ENCODE assay signal across 16 mouse cellular contexts in genomic region chr5:117675840-117676239, GRCm38 (mm10).
DNase-seq lines count a peak whose midpoint lies in the region; ATAC-seq lines count a peak whose summit lies in the region.
"Had no signal": no experiment of that assay in that cellular context is flagged by ENCODE, and none has a peak within 500 bp of the region (broad histone marks: within the 10 kb centered on the region; RNA-seq: fewer than 3 reads in every experiment).

No protein-coding gene starts in this region.

- H3K27me3 ChIP-seq in forebrain, embryonic 14.5 days (replicated peaks; ENCODE audit: control insufficient read depth, insufficient read depth, low read length), result no peaks in the 10 kb centered on the region
- no peaks in the 10 kb centered on the region for H3K27me3 ChIP-seq in forebrain, embryonic 16.5 days (replicated peaks; ENCODE audit: control insufficient read depth, insufficient read depth, low read length)
- H3K27me3 ChIP-seq in hindbrain, embryonic 15.5 days, result no peaks in the 10 kb centered on the region
- no peaks in the 10 kb centered on the region for H3K27me3 ChIP-seq in hindbrain, embryonic 12.5 days
- H3K27me3 ChIP-seq in neural tube, embryonic 13.5 days, result no peaks in the 10 kb centered on the region
- H3K27me3 ChIP-seq: CH12.LX; intestine, embryonic 15.5 days had no signal

- H3K4me1 ChIP-seq in forebrain, embryonic 14.5 days (ENCODE audit: control insufficient read depth, insufficient read depth, low read length), result no peaks in the 10 kb centered on the region
- H3K4me1 ChIP-seq in forebrain, embryonic 16.5 days (replicated peaks; ENCODE audit: control insufficient read depth, insufficient read depth, low read length), result no peaks in the 10 kb centered on the region
- peaks cover 3% of the 10 kb centered on the region; the same call in 1 of the 2 replicates for H3K4me1 ChIP-seq in hindbrain, embryonic 15.5 days (replicated peaks)
- no peaks in the 10 kb centered on the region for H3K4me1 ChIP-seq in hindbrain, embryonic 12.5 days
- 0 out of 2 replicates have a peak, but pooled peaks cover 13% of the 10 kb centered on the region for H3K4me1 ChIP-seq in neural tube, embryonic 13.5 days (replicated peaks)
- H3K4me1 ChIP-seq: intestine, embryonic 15.5 days had no signal

- no peak overlapping the region for H3K4me2 ChIP-seq in forebrain, embryonic 14.5 days (ENCODE audit: low read length)
- no peak overlapping the region for H3K4me2 ChIP-seq in forebrain, embryonic 16.5 days (ENCODE audit: low read length)
- H3K4me2 ChIP-seq in hindbrain, embryonic 15.5 days, result no peak overlapping the region
- no peak overlapping the region for H3K4me2 ChIP-seq in hindbrain, embryonic 12.5 days (replicated peaks)
- no peak overlapping the region for H3K4me2 ChIP-seq in neural tube, embryonic 13.5 days
- H3K4me2 ChIP-seq: heart, embryonic 12.5 days; intestine, embryonic 15.5 days had no signal

- 58% methylated on average over 8 of the region's 8 CpGs for WGBS in forebrain, embryonic 14.5 days
- 65% methylated on average over 8 of the region's 8 CpGs for WGBS in forebrain, embryonic 16.5 days
- 63% methylated on average over 8 of the region's 8 CpGs for WGBS in hindbrain, embryonic 15.5 days
- 80% methylated on average over 8 of the region's 8 CpGs for WGBS in hindbrain, embryonic 12.5 days
- 68% methylated on average over 8 of the region's 8 CpGs for WGBS in neural tube, embryonic 13.5 days

- H3K27ac ChIP-seq in forebrain, embryonic 14.5 days (ENCODE audit: low read depth, low read length), result no peak overlapping the region
- no peak overlapping the region for H3K27ac ChIP-seq in forebrain, embryonic 16.5 days (ENCODE audit: low read length)
- H3K27ac ChIP-seq in hindbrain, embryonic 15.5 days (replicated peaks), result no peak overlapping the region
- H3K27ac ChIP-seq in hindbrain, embryonic 12.5 days, result no peak overlapping the region
- H3K27ac ChIP-seq in neural tube, embryonic 13.5 days (replicated peaks), result peak overlapping the region; percentile 52; the same call in 1 of the 2 replicates
- H3K27ac ChIP-seq: embryonic facial prominence, embryonic 10.5 days; intestine, embryonic 15.5 days had no signal

- no peaks in the 10 kb centered on the region for H3K36me3 ChIP-seq in forebrain, embryonic 14.5 days (ENCODE audit: control insufficient read depth, insufficient read depth, low read length)
- H3K36me3 ChIP-seq in forebrain, embryonic 16.5 days (ENCODE audit: control insufficient read depth, insufficient read depth), result no peaks in the 10 kb centered on the region
- H3K36me3 ChIP-seq in hindbrain, embryonic 15.5 days, result no peaks in the 10 kb centered on the region
- H3K36me3 ChIP-seq in hindbrain, embryonic 12.5 days, result no peaks in the 10 kb centered on the region
- no peaks in the 10 kb centered on the region for H3K36me3 ChIP-seq in neural tube, embryonic 13.5 days
- H3K36me3 ChIP-seq: embryonic facial prominence, embryonic 10.5 days; heart, embryonic 12.5 days; intestine, embryonic 15.5 days had no signal

- H3K9ac ChIP-seq in forebrain, embryonic 14.5 days (ENCODE audit: low read length), result no peak overlapping the region
- no peak overlapping the region for H3K9ac ChIP-seq in forebrain, embryonic 16.5 days (replicated peaks; ENCODE audit: low read depth, low read length)
- H3K9ac ChIP-seq in hindbrain, embryonic 15.5 days, result no peak overlapping the region
- H3K9ac ChIP-seq in hindbrain, embryonic 12.5 days, result no peak overlapping the region
- H3K9ac ChIP-seq in neural tube, embryonic 13.5 days, result no peak overlapping the region
- H3K9ac ChIP-seq: heart, embryonic 12.5 days; intestine, embryonic 15.5 days had no signal

- no peaks in the 10 kb centered on the region for H3K9me3 ChIP-seq in forebrain, embryonic 14.5 days (replicated peaks; ENCODE audit: control insufficient read depth, low read length)
- no peaks in the 10 kb centered on the region for H3K9me3 ChIP-seq in forebrain, embryonic 16.5 days (ENCODE audit: control insufficient read depth, low read length)
- no peaks in the 10 kb centered on the region for H3K9me3 ChIP-seq in hindbrain, embryonic 15.5 days
- H3K9me3 ChIP-seq in hindbrain, embryonic 12.5 days (replicated peaks), result no peaks in the 10 kb centered on the region
- no peaks in the 10 kb centered on the region for H3K9me3 ChIP-seq in neural tube, embryonic 13.5 days
- H3K9me3 ChIP-seq: heart, embryonic 12.5 days; intestine, embryonic 15.5 days had no signal

- H3K4me3 ChIP-seq in forebrain, embryonic 14.5 days (ENCODE audit: low read depth, low read length), result no peak overlapping the region
- H3K4me3 ChIP-seq in forebrain, embryonic 16.5 days (replicated peaks; ENCODE audit: low read length), result no peak overlapping the region
- no peak overlapping the region for H3K4me3 ChIP-seq in hindbrain, embryonic 15.5 days
- no peak overlapping the region for H3K4me3 ChIP-seq in hindbrain, embryonic 12.5 days
- H3K4me3 ChIP-seq in neural tube, embryonic 13.5 days, result no peak overlapping the region
- H3K4me3 ChIP-seq: embryonic facial prominence, embryonic 10.5 days; heart, embryonic 12.5 days; intestine, embryonic 15.5 days had no signal

- no peak for DNase-seq in forebrain, embryonic 14.5 days (ENCODE audit: low spot score)
- no peak for DNase-seq in neural tube, embryonic 10.5 days (ENCODE audit: extremely low spot score, low spot score)
- DNase-seq: adrenal gland, adult 2 months; adrenal gland, postnatal 25 days; cerebellum, adult 2 months; cerebellum, postnatal 10 days; gastrocnemius, postnatal 14 days; kidney, adult 18-20 months had no signal

- ATAC-seq in forebrain, embryonic 14.5 days, result peak; percentile 37; the same call in 1 of the 2 replicates
- no peak for ATAC-seq in forebrain, embryonic 16.5 days
- ATAC-seq in hindbrain, embryonic 15.5 days (ENCODE audit: low FRiP score, low read depth), result peak; percentile 56; the same call in 1 of the 2 replicates
- no peak for ATAC-seq in hindbrain, embryonic 12.5 days (ENCODE audit: low FRiP score)
- no peak for ATAC-seq in neural tube, embryonic 13.5 days (ENCODE audit: low read depth)
- ATAC-seq: intestine, embryonic 15.5 days had no signal

Comparison
In these comparisons a context has a peak if more than half of its experiments do, and no peak if none do; other contexts are left out.
1. ATAC-seq: peak in forebrain, embryonic 14.5 days (single experiment) and hindbrain, embryonic 15.5 days (single experiment); none in forebrain, embryonic 16.5 days (single experiment), hindbrain, embryonic 12.5 days (single experiment) and neural tube, embryonic 13.5 days (single experiment).